9 mouse cellular contexts compared by ENCODE assay signal in genomic region chr17:10531024-10531423, GRCm38 (mm10).
DNase-seq lines count a peak whose midpoint lies in the region; ATAC-seq and TF ChIP-seq lines count a peak whose summit lies in the region.
"Had no signal": no experiment of that assay in that cellular context is flagged by ENCODE, and none has a peak within 500 bp of the region (broad histone marks: within the 10 kb centered on the region; RNA-seq: fewer than 3 reads in every experiment).

No protein-coding gene starts in this region.

- H3K27ac ChIP-seq in forebrain, embryonic 16.5 days (ENCODE audit: low read length): no peak overlapping the region
- H3K27ac ChIP-seq in forebrain, embryonic 15.5 days (replicated peaks): no peak overlapping the region
- no peak overlapping the region for H3K27ac ChIP-seq in midbrain, embryonic 13.5 days
- no peak overlapping the region for H3K27ac ChIP-seq in midbrain, embryonic 10.5 days (replicated peaks)
- H3K27ac ChIP-seq in liver, embryonic 14.5 days: no peak overlapping the region

- H3K27me3 ChIP-seq in forebrain, embryonic 16.5 days (replicated peaks; ENCODE audit: control insufficient read depth, insufficient read depth, low read length): no peaks in the 10 kb centered on the region
- no peaks in the 10 kb centered on the region for H3K27me3 ChIP-seq in forebrain, embryonic 15.5 days
- H3K27me3 ChIP-seq in midbrain, embryonic 13.5 days: no peaks in the 10 kb centered on the region
- H3K27me3 ChIP-seq in midbrain, embryonic 10.5 days (ENCODE audit: low read depth, poor library complexity, severe bottlenecking): no peaks in the 10 kb centered on the region
- H3K27me3 ChIP-seq in liver, embryonic 14.5 days (ENCODE audit: control insufficient read depth, insufficient read depth, low read length): no peaks in the 10 kb centered on the region

- H3K36me3 ChIP-seq in forebrain, embryonic 16.5 days (ENCODE audit: control insufficient read depth, insufficient read depth): no peaks in the 10 kb centered on the region
- no peaks in the 10 kb centered on the region for H3K36me3 ChIP-seq in forebrain, embryonic 15.5 days
- no peaks in the 10 kb centered on the region for H3K36me3 ChIP-seq in midbrain, embryonic 13.5 days
- H3K36me3 ChIP-seq in midbrain, embryonic 10.5 days: no peaks in the 10 kb centered on the region
- no peaks in the 10 kb centered on the region for H3K36me3 ChIP-seq in liver, embryonic 14.5 days (replicated peaks; ENCODE audit: control insufficient read depth, insufficient read depth, low read depth)
- H3K36me3 ChIP-seq: G1E had no signal

- H3K9me3 ChIP-seq in forebrain, embryonic 16.5 days (ENCODE audit: control insufficient read depth, low read length): no peaks in the 10 kb centered on the region
- H3K9me3 ChIP-seq in forebrain, embryonic 15.5 days: no peaks in the 10 kb centered on the region
- no peaks in the 10 kb centered on the region for H3K9me3 ChIP-seq in midbrain, embryonic 13.5 days
- no peaks in the 10 kb centered on the region for H3K9me3 ChIP-seq in midbrain, embryonic 10.5 days (replicated peaks)
- H3K9me3 ChIP-seq in liver, embryonic 14.5 days (ENCODE audit: control insufficient read depth, low read length): no peaks in the 10 kb centered on the region
- H3K9me3 ChIP-seq: G1E had no signal

- no peak overlapping the region for H3K4me2 ChIP-seq in forebrain, embryonic 16.5 days (ENCODE audit: low read length)
- no peak overlapping the region for H3K4me2 ChIP-seq in forebrain, embryonic 15.5 days (replicated peaks)
- no peak overlapping the region for H3K4me2 ChIP-seq in midbrain, embryonic 13.5 days (replicated peaks)
- no peak overlapping the region for H3K4me2 ChIP-seq in liver, embryonic 14.5 days (ENCODE audit: low read depth)

- WGBS in forebrain, embryonic 16.5 days: 24% methylated on average over 8 of the region's 8 CpGs
- 23% methylated on average over 8 of the region's 8 CpGs for WGBS in forebrain, embryonic 15.5 days
- 26% methylated on average over 8 of the region's 8 CpGs for WGBS in midbrain, embryonic 13.5 days
- WGBS in midbrain, embryonic 10.5 days: 37% methylated on average over 8 of the region's 8 CpGs
- 26% methylated on average over 8 of the region's 8 CpGs for WGBS in liver, embryonic 14.5 days (ENCODE audit: insufficient replicate concordance)

- H3K4me1 ChIP-seq in forebrain, embryonic 16.5 days (replicated peaks; ENCODE audit: control insufficient read depth, insufficient read depth, low read length): peaks cover 29% of the 10 kb centered on the region
- H3K4me1 ChIP-seq in forebrain, embryonic 15.5 days: peaks cover 26% of the 10 kb centered on the region
- H3K4me1 ChIP-seq in midbrain, embryonic 13.5 days (replicated peaks): peaks cover 15% of the 10 kb centered on the region; the same call in 1 of the 2 replicates
- peaks cover 14% of the 10 kb centered on the region; the same call in 1 of the 2 replicates for H3K4me1 ChIP-seq in midbrain, embryonic 10.5 days
- no peaks in the 10 kb centered on the region for H3K4me1 ChIP-seq in liver, embryonic 14.5 days (replicated peaks; ENCODE audit: control insufficient read depth in 2 of 2, insufficient read depth in 2 of 2, low read length in 1 of 2)

- TF ChIP-seq CTCF in liver, embryonic 14.5 days (IDR thresholded peaks at IDR 0.05; ENCODE audit: low read depth): peak; percentile 40

- DNase-seq in midbrain, embryonic 10.5 days (ENCODE audit: low spot score): no peak
- DNase-seq in embryo, embryonic 10 days (ENCODE audit: low spot score): peak; percentile 74
- DNase-seq in liver, embryonic 14.5 days (ENCODE audit: low read depth in 3 of 3, low spot score in 3 of 3): no peak
- DNase-seq in spleen, postnatal 14 days (ENCODE audit: low spot score in 2 of 2): no peak
- no peak for DNase-seq in frontal cortex, postnatal 10 days (ENCODE audit: low spot score in 2 of 2)

- TF ChIP-seq EP300 in liver, embryonic 14.5 days (IDR thresholded peaks at IDR 0.05; ENCODE audit: low read depth): no peak

- H3K4me3 ChIP-seq in forebrain, embryonic 16.5 days (replicated peaks; ENCODE audit: low read length): no peak overlapping the region
- no peak overlapping the region for H3K4me3 ChIP-seq in forebrain, embryonic 15.5 days
- H3K4me3 ChIP-seq in midbrain, embryonic 13.5 days (replicated peaks): no peak overlapping the region
- no peak overlapping the region for H3K4me3 ChIP-seq in midbrain, embryonic 10.5 days
- no peak overlapping the region for H3K4me3 ChIP-seq in liver, embryonic 14.5 days (ENCODE audit: insufficient read depth in 1 of 2, low read depth in 2 of 2, low read length in 2 of 2)

- no peak overlapping the region for H3K9ac ChIP-seq in forebrain, embryonic 16.5 days (replicated peaks; ENCODE audit: low read depth, low read length)
- no peak overlapping the region for H3K9ac ChIP-seq in forebrain, embryonic 15.5 days (replicated peaks)
- H3K9ac ChIP-seq in midbrain, embryonic 13.5 days (replicated peaks): no peak overlapping the region
- no peak overlapping the region for H3K9ac ChIP-seq in liver, embryonic 14.5 days (replicated peaks)

- peak; percentile 11; the same call in 1 of the 2 replicates for ATAC-seq in forebrain, embryonic 16.5 days
- no peak for ATAC-seq in forebrain, embryonic 15.5 days (replicated peaks)
- ATAC-seq in midbrain, embryonic 13.5 days: 0 out of 2 replicates have a peak, but pooled peaks have one; percentile 50
- ATAC-seq in liver, embryonic 14.5 days (ENCODE audit: insufficient read depth): no peak

Comparison
In these comparisons a context has a peak if more than half of its experiments do, and no peak if none do; other contexts are left out.
1. ATAC-seq: peak in forebrain, embryonic 16.5 days (single experiment) and midbrain, embryonic 13.5 days (single experiment); none in forebrain, embryonic 15.5 days (single experiment) and liver, embryonic 14.5 days (single experiment).